Mouse (Mus musculus) ES-Bruce4 (cell line): ENCODE measurements around the gene Tcte1. TPM values are rescaled to one million over a fixed set of nuclear protein-coding genes. Genes with fewer than 3 reads are reported as not detected.
A peak's percentile ranks its signal among the peaks of the same experiment; 100 is the strongest.

ENCODE experiments used
- H3K27ac ChIP-seq: 2 replicates; pipeline ENCODE4 v1.5.1; 2012; ENCODE audit warnings: low read length, inconsistent platforms; ENCODE audit not compliant: insufficient read depth
- H3K27me3 ChIP-seq: 2 replicates; pipeline ENCODE4 v1.6.1; 2012; ENCODE audit warnings: mild to moderate bottlenecking, low read length, inconsistent platforms; ENCODE audit not compliant: control insufficient read depth, poor library complexity, insufficient read depth, severe bottlenecking
- H3K36me3 ChIP-seq: 2 replicates; pipeline ENCODE4 v1.6.1; 2012; ENCODE audit warnings: inconsistent platforms, mild to moderate bottlenecking, low read length, moderate library complexity; ENCODE audit not compliant: control insufficient read depth, poor library complexity, insufficient read depth, severe bottlenecking
- H3K4me1 ChIP-seq: one replicate; pipeline ENCODE4 v1.8.1; 2011; ENCODE audit warnings: low read length; ENCODE audit not compliant: control insufficient read depth, insufficient read depth
- H3K4me3 ChIP-seq: 2 replicates; pipeline ENCODE4 v1.5.1; 2011; ENCODE audit warnings: low read depth, mild to moderate bottlenecking, low read length
- H3K9ac ChIP-seq: 2 replicates; pipeline ENCODE4 v1.6.1; 2012; ENCODE audit warnings: low read depth, mild to moderate bottlenecking, inconsistent platforms; ENCODE audit not compliant: poor library complexity, severe bottlenecking
- H3K9me3 ChIP-seq: replicated peaks from 2 replicates; pipeline ENCODE4 v1.6.1; 2012; ENCODE audit warnings: mild to moderate bottlenecking, low read length, inconsistent platforms; ENCODE audit not compliant: control insufficient read depth, poor library complexity, insufficient read depth, severe bottlenecking
- CTCF ChIP-seq: IDR thresholded peaks from one replicate; pipeline ENCODE4 v1.8.1; 2011; ENCODE audit warnings: low read depth, low read length
- EP300 ChIP-seq: IDR thresholded peaks from 2 replicates; pipeline ENCODE4 v1.6.1; 2011; ENCODE audit warnings: low read depth, low read length; ENCODE audit not compliant: insufficient read depth
- POLR2A ChIP-seq: IDR thresholded peaks from one replicate; pipeline ENCODE4 v1.8.1; 2011; ENCODE audit warnings: low read length; ENCODE audit not compliant: insufficient read depth
- polyA plus RNA-seq: library from polyadenylated mRNA; stranded (reverse); fragments of >200 nt; gene quantifications from 2 replicates; pipeline ENCODE4 v1.2.4, GENCODE M21; 2011; ENCODE audit warnings: low read depth; ENCODE audit not compliant: missing spikeins, insufficient read depth, insufficient read length

The Tcte1 gene
- polyA plus RNA-seq, 1 experiment = not detected

DNA sequence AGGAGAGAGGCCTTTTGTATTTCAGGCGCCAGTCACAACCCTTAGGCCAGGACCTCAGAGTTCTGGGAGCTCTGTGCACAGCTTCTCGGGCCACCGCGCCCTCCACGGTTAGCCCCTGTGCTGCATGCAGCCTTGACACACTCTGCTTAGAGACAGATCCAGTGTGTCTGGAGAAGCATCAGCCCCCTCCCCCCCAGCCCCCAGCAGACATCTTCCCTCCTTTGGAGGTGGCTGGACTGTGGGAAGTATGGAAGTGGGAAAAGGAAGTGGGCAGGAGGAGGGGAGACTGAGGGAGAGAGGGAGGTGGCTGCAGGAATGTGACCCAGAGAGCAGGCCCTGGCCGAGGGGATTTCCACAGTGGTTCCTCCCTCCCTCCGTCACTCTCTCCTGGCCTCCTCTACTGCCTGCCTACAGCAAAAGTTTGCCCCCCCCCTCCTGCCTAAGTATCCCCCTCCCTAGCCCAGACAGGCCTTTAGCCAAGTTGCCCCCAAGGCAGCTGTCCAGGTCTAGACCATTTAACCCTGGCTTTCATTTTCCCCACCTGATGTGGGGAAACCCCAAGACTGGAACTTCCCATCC lies 34.1 kb downstream of the Tcte1 start:
- H3K4me3 ChIP-seq = no peak overlapping the region

DNA sequence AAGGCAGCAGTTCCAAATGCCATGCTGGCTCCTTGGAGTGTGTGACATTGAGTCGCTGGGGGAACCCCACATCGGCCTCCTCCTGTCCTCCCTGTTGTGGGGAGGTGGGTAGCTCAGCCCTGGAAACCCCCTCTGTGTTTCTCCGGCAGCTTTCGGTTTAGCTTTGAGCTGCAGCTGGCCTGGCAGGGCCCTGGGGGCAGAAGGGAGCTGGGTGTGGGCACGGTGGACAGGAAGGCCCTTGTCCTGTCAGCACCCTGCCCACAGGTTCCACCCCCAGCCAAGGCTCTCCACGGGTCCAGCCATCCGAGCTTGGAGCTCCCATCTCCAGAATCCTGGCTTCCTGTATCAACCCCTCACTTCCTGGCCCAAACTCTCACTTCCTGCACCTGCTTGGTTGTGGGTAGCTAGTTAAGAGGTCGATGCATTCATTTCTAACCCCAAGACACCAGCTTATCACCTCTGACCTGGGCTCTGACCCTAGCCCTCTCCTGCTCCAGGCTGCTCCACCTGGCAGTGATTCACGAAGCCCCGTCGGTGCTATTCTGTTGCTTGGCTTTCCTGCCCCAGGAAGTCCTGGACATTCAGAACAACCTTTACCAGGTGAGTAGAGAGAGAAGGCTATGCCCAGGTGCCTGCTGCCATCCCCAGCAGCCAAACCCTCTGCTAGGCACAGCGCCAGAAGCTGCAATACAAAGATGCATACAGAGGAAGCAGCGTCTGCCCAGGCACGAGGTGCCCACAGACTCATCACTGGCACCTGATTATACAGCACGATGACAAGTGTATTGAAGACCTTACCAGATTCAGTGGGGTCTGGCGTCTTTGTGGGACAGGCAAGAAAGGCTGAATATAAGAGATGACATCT lies 35.0 kb downstream of the Tcte1 start:
- Histone ChIP-seq H3K9me3 (no peaks in the 10 kb centered on the region), H3K4me1 (no peaks in the 10 kb centered on the region), H3K27me3 (no peaks in the 10 kb centered on the region), H3K27ac (no peak overlapping the region), H3K36me3 (no peaks in the 10 kb centered on the region), H3K4me3 (no peak overlapping the region), H3K9ac (no peak overlapping the region)
- TF ChIP-seq POLR2A = no peak
- no peak for TF ChIP-seq CTCF
- no peak for TF ChIP-seq EP300

More for the DNA sequence above, 34.1 kb downstream of the Tcte1 start:
- Histone ChIP-seq H3K4me1 (no peaks in the 10 kb centered on the region), H3K9me3 (no peaks in the 10 kb centered on the region), H3K9ac (no peak overlapping the region), H3K27ac (no peak overlapping the region), H3K36me3 (no peaks in the 10 kb centered on the region), H3K27me3 (no peaks in the 10 kb centered on the region)
- no peak for TF ChIP-seq POLR2A
- no peak for TF ChIP-seq EP300
- TF ChIP-seq CTCF = no peak

DNA sequence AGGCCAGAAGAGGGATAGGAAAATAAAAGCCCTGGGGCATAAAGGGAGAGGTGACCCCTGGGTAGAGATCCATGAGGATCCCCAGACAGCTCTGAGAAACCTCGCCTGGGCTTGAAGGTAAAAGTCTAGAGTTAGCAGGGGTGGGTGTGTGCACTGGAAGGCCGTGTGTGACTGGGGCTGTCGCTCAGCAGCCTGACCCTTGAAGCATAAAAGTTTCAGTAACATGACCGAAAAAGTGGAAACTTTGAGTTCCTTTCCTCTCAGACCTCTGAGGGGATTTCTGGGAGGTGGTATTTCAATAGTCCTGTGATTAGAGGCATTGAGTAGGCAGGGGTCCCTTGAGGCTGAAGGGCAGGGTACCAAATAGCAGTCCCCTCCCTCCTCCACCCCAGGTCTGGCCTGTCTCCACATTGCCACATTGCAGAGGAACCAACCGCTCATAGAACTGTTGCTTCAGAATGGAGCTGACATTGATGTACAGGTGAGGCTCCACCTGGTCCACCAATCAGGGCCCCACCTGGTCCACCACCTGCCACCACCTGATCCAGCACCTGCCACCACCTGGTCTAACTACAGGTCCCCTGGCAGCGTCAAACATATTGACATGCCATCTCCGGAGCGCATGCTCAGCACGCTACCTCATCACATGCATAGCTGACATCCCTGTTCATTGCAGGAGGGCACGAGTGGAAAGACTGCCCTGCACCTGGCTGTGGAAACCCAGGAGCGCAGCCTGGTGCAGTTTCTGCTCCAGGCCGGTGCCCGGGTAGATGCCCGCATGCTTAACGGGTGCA lies 36.7 kb downstream of the Tcte1 start:
- Histone ChIP-seq H3K36me3 (no peaks in the 10 kb centered on the region), H3K9ac (no peak overlapping the region), H3K9me3 (no peaks in the 10 kb centered on the region), H3K27ac (no peak overlapping the region), H3K4me3 (no peak overlapping the region), H3K27me3 (no peaks in the 10 kb centered on the region), H3K4me1 (no peaks in the 10 kb centered on the region)
- no peak for TF ChIP-seq EP300
- TF ChIP-seq POLR2A = no peak

DNA sequence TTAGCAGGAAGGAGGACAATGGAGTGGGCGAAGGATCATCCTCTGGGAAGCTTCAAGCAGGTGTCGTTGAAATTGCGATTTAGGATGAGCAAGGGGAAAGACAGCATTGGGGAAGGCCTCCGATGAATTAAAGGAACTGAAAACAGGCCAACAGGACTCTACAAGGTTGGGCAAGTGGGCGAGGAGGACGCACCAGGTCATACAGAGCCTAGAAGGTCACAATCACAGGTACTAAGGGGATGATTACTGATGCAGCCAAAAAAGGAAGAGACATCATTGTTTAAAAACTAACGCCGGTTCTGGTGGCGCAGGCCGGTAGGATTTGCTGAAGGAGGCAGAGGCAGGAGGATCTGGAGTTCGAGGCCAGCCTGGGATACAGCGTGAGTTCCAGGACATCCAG lies 40.0 kb downstream of the Tcte1 start:
- H3K4me1 ChIP-seq = no peaks in the 10 kb centered on the region
- H3K4me3 ChIP-seq = no peak overlapping the region
- H3K27ac ChIP-seq = no peak overlapping the region

DNA sequence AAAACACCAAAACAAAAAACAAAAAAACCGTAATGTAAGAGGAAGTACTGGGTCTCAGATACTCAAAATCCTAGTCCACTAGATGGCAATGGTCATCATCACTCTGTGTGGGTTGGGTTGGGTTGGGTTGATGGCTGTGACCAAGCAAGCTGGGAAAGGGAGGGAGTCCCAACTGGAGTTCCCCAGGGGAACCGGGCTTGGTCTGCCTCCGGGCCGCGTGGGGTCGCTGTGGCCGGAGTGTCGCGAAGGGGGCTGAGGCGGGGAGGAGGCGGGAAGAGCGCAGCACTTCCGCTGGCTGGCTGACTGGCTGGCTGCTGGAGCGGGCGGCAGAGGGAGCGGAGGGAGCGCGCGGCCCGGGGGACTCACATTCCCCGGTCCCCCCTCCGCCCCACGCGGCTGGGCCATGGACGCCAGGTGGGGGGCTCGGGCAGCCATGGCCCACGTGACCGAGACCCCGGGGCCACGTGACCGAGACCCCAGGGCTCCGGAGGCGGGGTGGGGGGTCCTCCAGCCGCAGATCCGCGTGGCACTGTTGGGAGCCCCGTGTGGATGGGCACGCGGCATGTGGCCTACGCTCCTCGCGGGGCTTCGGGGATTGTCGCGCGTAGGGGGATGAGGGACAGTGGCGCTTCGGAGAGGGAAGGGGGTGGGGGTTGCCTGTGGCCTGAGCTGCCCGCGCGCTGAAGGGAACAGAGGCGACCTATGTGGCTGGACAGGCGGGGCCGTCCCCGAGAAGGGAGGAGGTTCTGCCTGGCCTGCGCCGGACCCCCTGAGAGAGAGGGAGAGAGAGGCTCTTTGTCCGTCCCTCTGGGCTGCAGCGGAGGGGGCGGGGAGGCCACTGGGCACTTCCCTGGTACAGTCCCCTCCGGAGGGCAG lies 40.7 kb downstream of the Tcte1 start, which contains the start of gene Slc35b2:
Slc35b2 (plus strand) TSS at position 220 of the 876 bp plus-strand sequence.
- peak within 1 kb of the TSS; percentile 86 for H3K9ac ChIP-seq
- H3K4me3 ChIP-seq = peak within 1 kb of the TSS; percentile 85
- no peaks in the 10 kb centered on the region for H3K4me1 ChIP-seq
- H3K36me3 ChIP-seq = peaks cover 28% of the 10 kb centered on the region
- peak; percentile 32 for TF ChIP-seq POLR2A
- TF ChIP-seq CTCF = peak; percentile 85
- TF ChIP-seq EP300 = peak; percentile 60; the same call in 1 of the 2 replicates
- H3K27ac ChIP-seq = no peak within 1 kb of the TSS
- no peaks in the 10 kb centered on the region for H3K27me3 ChIP-seq
- no peaks in the 10 kb centered on the region for H3K9me3 ChIP-seq

More for the DNA sequence above, 40.0 kb downstream of the Tcte1 start:
- no peaks in the 10 kb centered on the region for H3K27me3 ChIP-seq
- TF ChIP-seq CTCF (no peak), POLR2A (no peak)
- H3K9me3 ChIP-seq = no peaks in the 10 kb centered on the region
- peaks cover 22% of the 10 kb centered on the region for H3K36me3 ChIP-seq
- no peak overlapping the region for H3K9ac ChIP-seq
